Mouse (Mus musculus): Measurements from ENCODE around the gene Cask. TPM values are rescaled to one million over a fixed set of nuclear protein-coding genes. Genes with fewer than 3 reads are reported as not detected.

Cask gene
- polyA plus RNA-seq, 2 experiments = 1.5 to 1.6 TPM

DNA sequence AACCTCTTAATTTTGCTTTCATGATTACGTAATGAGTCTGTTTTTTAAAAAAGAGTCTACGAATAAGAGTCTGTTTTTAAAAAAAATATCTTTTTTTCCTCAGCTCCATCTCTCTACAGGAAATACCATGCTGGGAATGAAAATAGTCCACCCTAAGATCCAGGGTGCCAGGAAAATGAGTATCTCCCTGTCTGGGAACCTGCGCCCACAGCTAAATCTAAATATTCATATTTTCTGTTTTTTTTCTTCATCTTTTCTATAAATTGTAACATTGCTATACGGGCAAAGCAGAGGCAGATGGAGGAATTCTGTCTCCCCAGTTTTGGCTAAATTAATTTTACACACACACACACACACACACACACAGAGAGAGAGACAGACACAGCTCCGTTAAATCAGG is 337.3 kb downstream of the Cask start:
- no peak for DNase-seq (ENCODE audit: low read depth in 3 of 3, low spot score in 3 of 3)
- 69% methylated on average over 5 of the region's 5 CpGs for WGBS (ENCODE audit: insufficient replicate concordance)
- H3K9me3 ChIP-seq (ENCODE audit: control insufficient read depth, low read length) = no peaks in the 10 kb centered on the region
- H3K4me1 ChIP-seq (replicated peaks; ENCODE audit: control insufficient read depth in 2 of 2, insufficient read depth in 2 of 2, low read length in 1 of 2) = 0 out of 4 replicates have a peak, but pooled peaks cover 0 to 2% of the 10 kb centered on the region in 2 experiments
- no peaks in the 10 kb centered on the region for H3K27me3 ChIP-seq (ENCODE audit: control insufficient read depth, insufficient read depth, low read length)
- ATAC-seq (ENCODE audit: insufficient read depth) = no peak
- H3K36me3 ChIP-seq (replicated peaks; ENCODE audit: control insufficient read depth, insufficient read depth, low read depth) = no peaks in the 10 kb centered on the region
- no peak overlapping the region for H3K4me2 ChIP-seq (ENCODE audit: low read depth)
- no peak overlapping the region for H3K4me3 ChIP-seq (ENCODE audit: insufficient read depth in 1 of 2, low read depth in 2 of 2, low read length in 2 of 2)
- H3K9ac ChIP-seq (replicated peaks) = no peak overlapping the region
- H3K27ac ChIP-seq = no peak overlapping the region
- TF ChIP-seq EP300 (IDR thresholded peaks at IDR 0.05; ENCODE audit: low read depth) = no peak

DNA sequence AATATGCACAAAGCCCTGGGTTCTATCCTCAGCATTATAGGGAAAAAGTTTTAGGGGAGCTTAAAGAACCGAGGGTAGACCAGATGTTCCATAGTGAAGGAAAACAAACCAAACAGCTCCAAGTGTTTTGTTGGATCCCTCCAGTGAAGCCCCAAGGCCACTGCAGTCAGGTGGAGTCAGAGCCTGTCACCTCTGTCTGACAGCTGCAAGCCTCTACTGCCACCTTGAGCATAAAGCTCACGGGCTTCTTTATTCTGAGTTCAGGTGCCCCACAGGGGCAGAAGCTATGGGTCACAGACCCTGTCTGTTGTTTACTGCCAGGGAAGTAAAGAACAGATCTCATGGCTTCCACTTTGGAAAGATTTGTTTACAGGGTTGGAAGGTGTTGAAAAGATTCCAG is 338.0 kb downstream of the Cask start:
- 41% methylated on average over 2 of the region's 2 CpGs for WGBS (ENCODE audit: insufficient replicate concordance)
- Histone ChIP-seq H3K27me3 (ENCODE audit: control insufficient read depth, insufficient read depth, low read length) (no peaks in the 10 kb centered on the region), H3K36me3 (replicated peaks; ENCODE audit: control insufficient read depth, insufficient read depth, low read depth) (no peaks in the 10 kb centered on the region), H3K4me2 (ENCODE audit: low read depth) (no peak overlapping the region), H3K4me1 (replicated peaks; ENCODE audit: control insufficient read depth in 2 of 2, insufficient read depth in 2 of 2, low read length in 1 of 2) (0 out of 4 replicates have a peak, but pooled peaks cover 0 to 2% of the 10 kb centered on the region in 2 experiments), H3K27ac (no peak overlapping the region), H3K4me3 (ENCODE audit: insufficient read depth in 1 of 2, low read depth in 2 of 2, low read length in 2 of 2) (no peak overlapping the region), H3K9me3 (ENCODE audit: control insufficient read depth, low read length) (no peaks in the 10 kb centered on the region), H3K9ac (replicated peaks) (no peak overlapping the region)
- TF ChIP-seq CTCF (IDR thresholded peaks at IDR 0.05; ENCODE audit: low read depth) = peak; percentile 50
- TF ChIP-seq EP300 (IDR thresholded peaks at IDR 0.05; ENCODE audit: low read depth) = no peak
- DNase-seq (ENCODE audit: low read depth in 3 of 3, low spot score in 3 of 3) = no peak
- no peak for ATAC-seq (ENCODE audit: insufficient read depth)

DNA sequence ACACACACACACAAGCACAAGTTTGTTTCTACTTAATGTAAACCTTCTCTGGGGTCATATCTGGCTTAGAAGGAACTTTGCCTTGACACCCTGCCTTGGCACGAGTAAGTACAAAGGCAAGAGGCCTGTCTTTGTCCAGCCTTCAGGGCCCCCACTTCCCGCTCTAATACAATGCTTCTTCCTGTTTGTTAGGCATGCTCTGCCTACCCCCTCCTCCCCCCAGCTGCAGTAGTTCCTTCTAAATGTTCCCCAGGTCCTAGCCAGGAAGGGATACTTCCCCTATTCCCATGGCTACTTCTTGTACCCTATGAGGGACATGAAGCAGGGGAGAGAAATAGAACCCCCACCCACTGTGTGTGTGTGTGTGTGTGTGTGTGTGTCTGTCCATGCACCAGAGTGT is 344.8 kb downstream of the Cask start:
- Histone ChIP-seq H3K4me3 (ENCODE audit: insufficient read depth in 1 of 2, low read depth in 2 of 2, low read length in 2 of 2) (no peak overlapping the region), H3K27ac (no peak overlapping the region), H3K36me3 (replicated peaks; ENCODE audit: control insufficient read depth, insufficient read depth, low read depth) (no peaks in the 10 kb centered on the region), H3K27me3 (ENCODE audit: control insufficient read depth, insufficient read depth, low read length) (no peaks in the 10 kb centered on the region), H3K4me1 (replicated peaks; ENCODE audit: control insufficient read depth in 2 of 2, insufficient read depth in 2 of 2, low read length in 1 of 2) (peaks cover 0 to 3% of the 10 kb centered on the region in 2 experiments; a peak in 1 of 4 replicates), H3K9me3 (ENCODE audit: control insufficient read depth, low read length) (no peaks in the 10 kb centered on the region), H3K9ac (replicated peaks) (no peak overlapping the region), H3K4me2 (ENCODE audit: low read depth) (no peak overlapping the region)
- 24% methylated on average over 2 of the region's 2 CpGs for WGBS (ENCODE audit: insufficient replicate concordance)
- DNase-seq (ENCODE audit: low read depth in 3 of 3, low spot score in 3 of 3) = no peak
- TF ChIP-seq EP300 (IDR thresholded peaks at IDR 0.05; ENCODE audit: low read depth) = no peak
- TF ChIP-seq CTCF (IDR thresholded peaks at IDR 0.05; ENCODE audit: low read depth) = no peak
- no peak for ATAC-seq (ENCODE audit: insufficient read depth)

DNA sequence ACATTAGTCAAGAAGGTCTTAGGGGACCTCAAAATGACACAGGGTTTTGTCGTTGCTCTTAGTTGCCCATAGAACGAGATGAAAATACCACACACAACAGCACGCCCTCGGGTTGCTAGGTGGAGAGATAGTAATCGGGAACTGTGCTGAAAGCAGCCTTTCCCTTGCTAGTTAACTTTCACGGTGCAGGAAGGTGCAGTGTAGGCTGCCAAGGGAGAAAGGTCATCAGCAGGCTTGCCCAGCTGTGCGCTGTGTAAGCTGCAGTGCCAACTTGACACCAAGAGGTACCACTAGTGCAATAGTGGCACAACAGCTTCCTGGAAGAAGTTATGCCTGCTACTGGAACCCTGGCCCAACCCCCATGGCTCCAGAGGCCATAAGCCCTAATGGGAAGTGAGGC is 346.8 kb downstream of the Cask start:
- Histone ChIP-seq H3K27me3 (ENCODE audit: control insufficient read depth, insufficient read depth, low read length) (no peaks in the 10 kb centered on the region), H3K4me3 (ENCODE audit: insufficient read depth in 1 of 2, low read depth in 2 of 2, low read length in 2 of 2) (no peak overlapping the region), H3K9ac (replicated peaks) (no peak overlapping the region), H3K36me3 (replicated peaks; ENCODE audit: control insufficient read depth, insufficient read depth, low read depth) (no peaks in the 10 kb centered on the region), H3K27ac (no peak overlapping the region), H3K4me2 (ENCODE audit: low read depth) (no peak overlapping the region), H3K4me1 (replicated peaks; ENCODE audit: control insufficient read depth in 2 of 2, insufficient read depth in 2 of 2, low read length in 1 of 2) (peaks cover 0 to 3% of the 10 kb centered on the region in 2 experiments; a peak in 1 of 4 replicates), H3K9me3 (ENCODE audit: control insufficient read depth, low read length) (no peaks in the 10 kb centered on the region)
- TF ChIP-seq CTCF (IDR thresholded peaks at IDR 0.05; ENCODE audit: low read depth) = no peak
- TF ChIP-seq EP300 (IDR thresholded peaks at IDR 0.05; ENCODE audit: low read depth) = no peak
- ATAC-seq (ENCODE audit: insufficient read depth) (no peak), DNase-seq (ENCODE audit: low read depth in 3 of 3, low spot score in 3 of 3) (no peak)
- 45% methylated on average over 7 of the region's 7 CpGs for whole genome bisulfite sequencing (ENCODE audit: insufficient replicate concordance)

DNA sequence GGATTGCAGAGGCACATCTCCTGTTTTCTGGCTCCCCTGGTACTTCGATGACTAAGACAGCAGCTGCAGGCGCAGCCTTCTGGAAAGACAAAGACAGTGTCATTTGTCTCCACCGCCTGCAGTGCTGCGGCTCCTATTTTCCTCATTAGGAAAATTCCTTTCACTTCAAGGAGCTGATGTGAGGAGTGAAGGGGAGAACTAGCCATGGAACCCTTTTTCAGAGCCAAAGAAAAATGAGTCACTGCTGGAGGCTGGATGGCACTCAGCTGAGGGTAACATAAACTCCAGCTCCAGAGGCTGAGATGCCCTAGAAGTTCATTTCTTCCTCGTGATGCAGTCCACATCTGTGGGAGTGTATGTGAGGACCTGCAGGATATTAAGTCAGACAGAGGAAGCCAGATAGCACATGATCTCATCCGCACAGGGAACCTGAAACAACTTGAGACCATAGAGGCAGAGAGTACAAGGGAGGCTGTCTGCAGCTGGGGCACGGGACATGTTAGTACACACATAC is 348.2 kb downstream of the Cask start:
- ATAC-seq (ENCODE audit: insufficient read depth) (no peak), DNase-seq (ENCODE audit: low read depth in 3 of 3, low spot score in 3 of 3) (no peak)
- Histone ChIP-seq H3K4me1 (replicated peaks; ENCODE audit: control insufficient read depth in 2 of 2, insufficient read depth in 2 of 2, low read length in 1 of 2) (peaks cover 0 to 3% of the 10 kb centered on the region in 2 experiments; a peak in 1 of 4 replicates), H3K27me3 (ENCODE audit: control insufficient read depth, insufficient read depth, low read length) (no peaks in the 10 kb centered on the region), H3K9me3 (ENCODE audit: control insufficient read depth, low read length) (no peaks in the 10 kb centered on the region), H3K36me3 (replicated peaks; ENCODE audit: control insufficient read depth, insufficient read depth, low read depth) (no peaks in the 10 kb centered on the region), H3K27ac (no peak overlapping the region), H3K9ac (replicated peaks) (no peak overlapping the region), H3K4me2 (ENCODE audit: low read depth) (no peak overlapping the region), H3K4me3 (ENCODE audit: insufficient read depth in 1 of 2, low read depth in 2 of 2, low read length in 2 of 2) (no peak overlapping the region)
- WGBS (ENCODE audit: insufficient replicate concordance) = 58% methylated on average over 7 of the region's 7 CpGs
- TF ChIP-seq EP300 (IDR thresholded peaks at IDR 0.05; ENCODE audit: low read depth) = no peak
- no peak for TF ChIP-seq CTCF (IDR thresholded peaks at IDR 0.05; ENCODE audit: low read depth)
